In the genomic region with DNA sequence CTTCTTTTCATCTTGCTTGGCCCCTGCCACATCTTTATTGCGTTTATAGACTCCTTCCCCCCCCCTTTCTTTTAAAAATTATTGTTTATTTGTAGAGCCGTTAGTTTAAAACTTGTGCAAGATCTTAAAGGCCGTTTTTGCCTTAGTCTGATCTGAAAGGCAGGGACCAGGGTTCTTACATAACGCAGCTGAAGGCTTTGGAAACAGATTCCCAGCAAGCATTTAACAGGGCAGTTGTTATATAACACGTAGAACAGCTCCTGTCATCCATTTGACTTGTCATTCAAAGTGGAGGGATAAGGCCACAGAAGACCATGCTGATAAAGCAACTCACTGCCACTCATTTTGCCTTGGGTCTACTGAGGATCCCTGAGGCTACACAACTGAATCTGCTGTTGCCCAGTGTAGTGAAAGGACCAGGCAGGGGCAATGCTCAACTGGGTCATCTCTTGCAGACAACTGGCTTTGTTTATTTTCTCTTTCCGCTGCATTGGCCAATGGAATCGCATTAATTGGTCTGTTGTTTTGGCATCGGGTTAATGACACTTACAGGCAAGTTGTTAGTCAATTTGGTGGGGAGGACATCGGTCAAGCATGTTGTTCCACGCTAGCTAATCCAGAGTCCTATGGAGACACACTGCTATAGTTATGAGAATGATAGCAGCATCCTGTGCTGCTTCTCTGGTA, we compare ENCODE assay signal across 28 mouse cellular contexts. TPM values are rescaled to one million over a fixed set of nuclear protein-coding genes. Genes with fewer than 3 reads are reported as not detected.
DNase-seq lines count a peak whose midpoint lies in the region; ATAC-seq and TF ChIP-seq lines count a peak whose summit lies in the region.
"Had no signal": no experiment of that assay in that cellular context is flagged by ENCODE, and none has a peak within 500 bp of the region (broad histone marks: within the 10 kb centered on the region; RNA-seq: fewer than 3 reads in every experiment).

No protein-coding gene starts in this region.

- TF ChIP-seq CTCF in kidney, adult 2 months (conservative IDR thresholded peaks at IDR 0.05; ENCODE audit: insufficient read depth, insufficient read length, low read depth, low read length): no peak

- H3K4me2 ChIP-seq in hindbrain, embryonic 14.5 days (replicated peaks): no peak overlapping the region
- H3K4me2 ChIP-seq: hindbrain, embryonic 13.5 days; liver, embryonic 15.5 days had no signal

- H3K4me3 ChIP-seq in kidney, adult 2 months (ENCODE audit: insufficient read depth, low read depth, low read length): no peak overlapping the region
- no peak overlapping the region for H3K4me3 ChIP-seq in hindbrain, embryonic 14.5 days (replicated peaks; ENCODE audit: low read length)
- H3K4me3 ChIP-seq: forebrain, embryonic 10.5 days; heart, adult 2 months; hindbrain, embryonic 13.5 days; liver, embryonic 15.5 days had no signal

- H3K9me3 ChIP-seq in hindbrain, embryonic 14.5 days (ENCODE audit: control insufficient read depth, low read length): no peaks in the 10 kb centered on the region
- H3K9me3 ChIP-seq: forebrain, embryonic 10.5 days; hindbrain, embryonic 13.5 days; liver, embryonic 15.5 days had no signal

- H3K4me1 ChIP-seq in kidney, adult 2 months (ENCODE audit: control insufficient read depth, insufficient read depth, low read length): no peaks in the 10 kb centered on the region
- H3K4me1 ChIP-seq in hindbrain, embryonic 14.5 days (replicated peaks; ENCODE audit: control insufficient read depth, insufficient read depth, low read length): no peaks in the 10 kb centered on the region
- H3K4me1 ChIP-seq: liver, embryonic 15.5 days had no signal

- no peaks in the 10 kb centered on the region for H3K36me3 ChIP-seq in kidney, adult 2 months (ENCODE audit: control insufficient read depth, insufficient read depth, low read length)
- H3K36me3 ChIP-seq in hindbrain, embryonic 14.5 days (replicated peaks; ENCODE audit: control insufficient read depth, insufficient read depth): no peaks in the 10 kb centered on the region
- H3K36me3 ChIP-seq: forebrain, embryonic 10.5 days; hindbrain, embryonic 13.5 days; liver, embryonic 15.5 days had no signal

- no peak overlapping the region for H3K27ac ChIP-seq in kidney, adult 2 months (ENCODE audit: insufficient read depth, low read depth, low read length)
- H3K27ac ChIP-seq in hindbrain, embryonic 14.5 days: no peak overlapping the region
- H3K27ac ChIP-seq: forebrain, embryonic 10.5 days; heart, adult 2 months; hindbrain, embryonic 13.5 days; liver, embryonic 15.5 days; macrophage; stomach, postnatal 0 days had no signal

- TF ChIP-seq POLR2A in kidney, adult 2 months (IDR thresholded peaks at IDR 0.05; ENCODE audit: low read depth, low read length): no peak

- H3K9ac ChIP-seq in hindbrain, embryonic 14.5 days: no peak overlapping the region
- H3K9ac ChIP-seq: hindbrain, embryonic 13.5 days; liver, embryonic 15.5 days had no signal

- WGBS in kidney, adult 2 months: 41% methylated on average over 10 of the region's 10 CpGs
- 76% methylated on average over 10 of the region's 10 CpGs for WGBS in hindbrain, embryonic 14.5 days

- peak; percentile 4 for DNase-seq in kidney, adult 2 months
- no peak for DNase-seq in kidney, adult 8-10 months
- peak; percentile 28 for DNase-seq in lung, postnatal 25 days (ENCODE audit: low spot score)
- DNase-seq in lung, postnatal 14 days: no peak
- DNase-seq in brain, adult 2 months (ENCODE audit: low read depth, low spot score): peak; percentile 59
- DNase-seq in retina, postnatal 7 days (ENCODE audit: low read depth, low spot score): peak; percentile 11
- DNase-seq in hindbrain, embryonic 14.5 days (ENCODE audit: low spot score): no peak
- DNase-seq: adrenal gland, adult 2 months; cerebellum, postnatal 10 days; gastrocnemius, postnatal 36 days; heart, adult 2 months; kidney, adult 18-20 months; kidney, postnatal 25 days; right cerebral cortex, postnatal 14 days had no signal

- H3K27me3 ChIP-seq in kidney, adult 2 months (replicated peaks; ENCODE audit: control insufficient read depth, insufficient read depth, low read length): no peaks in the 10 kb centered on the region
- H3K27me3 ChIP-seq in hindbrain, embryonic 14.5 days (ENCODE audit: control insufficient read depth, insufficient read depth, low read length): no peaks in the 10 kb centered on the region
- H3K27me3 ChIP-seq: hindbrain, embryonic 13.5 days; liver, embryonic 15.5 days; Patski had no signal

- ATAC-seq in hindbrain, embryonic 14.5 days (ENCODE audit: low FRiP score): no peak
- ATAC-seq: forebrain, embryonic 16.5 days; inflammation-experienced regulatory T-cells, adult 6 months; midbrain, embryonic 16.5 days; Patski had no signal

RNA-seq across cellular contexts. Expression of a gene that starts 29.5 kb away (rescaled TPM):
- not detected in 2 replicates for polyA plus RNA-seq in kidney, adult 2 months (2012; rRNA removed)
- polyA plus RNA-seq in hindbrain, embryonic 14.5 days (2014; fragmentation: Nextera tagmentation; extraction: Ambion mirVana): not detected in 2 replicates
- polyA plus RNA-seq: adrenal gland, adult 2 months; embryonic facial prominence, embryonic 11.5 days; forebrain, embryonic 10.5 days; forebrain, embryonic 16.5 days; heart, adult 2 months; heart, embryonic 14.5 days; hindbrain, embryonic 13.5 days; inflammation-experienced regulatory T-cells, adult 6 months; limb, embryonic 14.5 days; liver, embryonic 15.5 days; macrophage; midbrain, embryonic 16.5 days; neural tube, embryonic 14.5 days; Patski; stomach, postnatal 0 days; urinary bladder, adult 2 months had no signal

Comparison
In these comparisons a context has a peak if more than half of its experiments do, and no peak if none do; other contexts are left out.
1. DNase-seq: peak in kidney, adult 2 months (single experiment), lung, postnatal 25 days (single experiment), brain, adult 2 months (single experiment) and retina, postnatal 7 days (single experiment); none in kidney, adult 8-10 months (0 of 2), lung, postnatal 14 days (single experiment) and hindbrain, embryonic 14.5 days (single experiment).